Mouse (Mus musculus) intestine, embryonic 14.5 days (tissue): ENCODE measurements around the gene Dpp6. TPM values are rescaled to one million over a fixed set of nuclear protein-coding genes. Genes with fewer than 3 reads are reported as not detected.
"Not testable (repeated sequence)": the region's sequence is repeated elsewhere in the genome, so short reads cannot be mapped to it uniquely, and the experiment has no call there.

Experiments
- ATAC-seq: fragments of 200-750 bp; cut with Nextera tagmentation; replicated peaks from 2 replicates; pipeline ENCODE4 v1.8.0; 2017; ENCODE audit warnings: low read depth, moderate number of reproducible peaks, moderate TSS enrichment, moderate library complexity; ENCODE audit not compliant: low FRiP score, low TSS enrichment
- DNase-seq: peaks from one replicate; pipeline ENCODE4 v3.0.0-alpha.2; 2018; ENCODE audit warnings: low spot score
- H3K27ac ChIP-seq: fragments of 300-500 bp; sonication (generic); 2 replicates; pipeline ENCODE4 v1.5.1; 2014; ENCODE audit warnings: low read depth, mild to moderate bottlenecking, control low read depth
- H3K27me3 ChIP-seq: fragments of 300-500 bp; sonication (generic); replicated peaks from 2 replicates; pipeline ENCODE4 v1.6.1; 2014; ENCODE audit warnings: low read length, control low read depth; ENCODE audit not compliant: control insufficient read depth, insufficient read depth
- H3K36me3 ChIP-seq: fragments of 300-500 bp; sonication (generic); 2 replicates; pipeline ENCODE4 v1.6.1; 2014; ENCODE audit warnings: low read length, control low read depth; ENCODE audit not compliant: control insufficient read depth, insufficient read depth
- H3K4me1 ChIP-seq: fragments of 300-500 bp; sonication (generic); replicated peaks from 2 replicates; pipeline ENCODE4 v1.6.1; 2014; ENCODE audit warnings: low read length, control low read depth, mixed read lengths; ENCODE audit not compliant: control insufficient read depth, insufficient read depth
- H3K4me2 ChIP-seq: fragments of 300-500 bp; sonication (generic); 2 replicates; pipeline ENCODE4 v1.6.1; 2014; ENCODE audit warnings: low read length
- H3K4me3 ChIP-seq: fragments of 300-500 bp; sonication (generic); 2 replicates; pipeline ENCODE4 v1.5.1; 2014; ENCODE audit warnings: low read depth, low read length, control low read depth, mixed read lengths
- H3K9ac ChIP-seq: fragments of 300-500 bp; sonication (generic); 2 replicates; pipeline ENCODE4 v1.6.1; 2014; ENCODE audit warnings: mild to moderate bottlenecking, low read length
- H3K9me3 ChIP-seq: fragments of 300-500 bp; sonication (generic); 2 replicates; pipeline ENCODE4 v1.6.1; 2016; ENCODE audit warnings: low read length, control low read depth; ENCODE audit not compliant: control insufficient read depth
- WGBS: fragments of 180-500 bp; shearing (Covaris S2); extraction: QIAGEN DNeasy Blood & Tissue Kit; methylation state at CpG from one replicate; pipeline ENCODE4 v1.1.7; 2014; 5-methylcytosine and 5-hydroxymethylcytosine counted together
- polyA plus RNA-seq: library from polyadenylated mRNA; unstranded; fragments of >200 nt; fragmentation: Nextera tagmentation; extraction: Ambion mirVana; gene quantifications from 2 replicates; pipeline ENCODE4 v1.2.1, GENCODE M21; 2014

Dpp6 gene
- polyA plus RNA-seq, 1 experiment from 2014 or later = 2.0 TPM

DNA sequence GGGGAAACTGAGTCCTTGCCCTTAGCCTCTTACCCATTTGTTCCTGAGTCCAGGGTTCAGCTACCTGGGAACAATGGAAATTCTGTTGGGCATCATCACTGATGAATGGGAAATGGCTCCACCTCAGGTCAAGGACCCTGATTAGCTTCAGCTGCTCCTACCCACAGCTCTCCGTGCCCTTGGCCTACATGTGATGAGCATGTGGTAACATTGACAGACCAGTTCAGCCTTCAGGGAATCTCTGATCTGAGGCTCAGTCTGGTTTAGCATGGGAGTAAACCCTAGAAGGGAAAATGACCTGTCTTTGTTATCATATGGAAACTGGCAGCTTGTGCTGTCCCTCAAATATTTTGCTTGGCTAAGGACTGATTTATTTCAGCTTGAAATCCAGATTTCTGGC, 640.7 kb downstream of the Dpp6 start:
- H3K4me1 ChIP-seq = no peaks in the 10 kb centered on the region
- WGBS = 58% methylated on average over 1 of the region's 1 CpGs
- no peak overlapping the region for H3K9ac ChIP-seq
- no peaks in the 10 kb centered on the region for H3K9me3 ChIP-seq
- DNase-seq = no peak
- no peak overlapping the region for H3K27ac ChIP-seq
- H3K36me3 ChIP-seq = no peaks in the 10 kb centered on the region
- ATAC-seq = no peak
- no peak overlapping the region for H3K4me2 ChIP-seq
- H3K4me3 ChIP-seq = no peak overlapping the region
- no peaks in the 10 kb centered on the region for H3K27me3 ChIP-seq

- Histone ChIP-seq H3K9me3 (no peaks in the 10 kb centered on the region), H3K36me3 (no peaks in the 10 kb centered on the region), H3K9ac (no peak overlapping the region), H3K4me2 (no peak overlapping the region), H3K4me1 (no peaks in the 10 kb centered on the region), H3K27me3 (no peaks in the 10 kb centered on the region), H3K27ac (no peak overlapping the region), H3K4me3 (no peak overlapping the region)
- WGBS = 66% methylated on average over 4 of the region's 4 CpGs
- ATAC-seq (no peak), DNase-seq (peak; percentile 38)
Measured at GRCm38 (mm10) chr5:27474964-27475465, 658.0 kb downstream of the Dpp6 start.

DNA sequence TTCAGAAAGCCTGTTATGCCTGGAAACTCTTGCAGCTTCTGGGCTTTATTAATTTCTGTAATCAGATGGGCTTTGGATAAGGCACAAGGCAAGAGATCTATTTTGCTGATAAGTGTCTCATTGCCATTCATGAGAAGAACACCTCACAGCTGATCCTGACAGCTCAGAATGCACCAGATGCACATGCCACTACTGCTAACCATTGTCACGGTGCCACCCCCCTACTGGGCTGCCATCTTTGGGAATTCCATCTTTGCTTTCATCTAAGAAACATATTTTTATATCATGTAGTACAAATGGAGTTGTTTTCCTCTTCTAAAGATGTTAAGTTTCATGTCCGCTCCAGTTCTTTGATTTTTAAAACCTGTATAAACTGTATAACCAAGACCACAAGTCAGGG, 664.7 kb downstream of the Dpp6 start:
- 82% methylated on average over 2 of the region's 2 CpGs for WGBS
- ATAC-seq (no peak), DNase-seq (peak; percentile 13)
- Histone ChIP-seq H3K9me3 (no peaks in the 10 kb centered on the region), H3K27ac (no peak overlapping the region), H3K36me3 (no peaks in the 10 kb centered on the region), H3K4me3 (no peak overlapping the region), H3K4me2 (no peak overlapping the region), H3K27me3 (no peaks in the 10 kb centered on the region), H3K9ac (no peak overlapping the region), H3K4me1 (no peaks in the 10 kb centered on the region)

GRCm38 (mm10) chr5:27486138-27486537, 669.1 kb downstream of the Dpp6 start:
- no peak overlapping the region for H3K27ac ChIP-seq
- DNase-seq = no peak
- 35% methylated on average over 1 of the region's 1 CpGs for WGBS
- H3K9ac ChIP-seq = no peak overlapping the region
- H3K27me3 ChIP-seq = no peaks in the 10 kb centered on the region
- H3K4me2 ChIP-seq = no peak overlapping the region
- ATAC-seq = no peak
- no peaks in the 10 kb centered on the region for H3K4me1 ChIP-seq
- no peaks in the 10 kb centered on the region for H3K9me3 ChIP-seq
- no peaks in the 10 kb centered on the region for H3K36me3 ChIP-seq
- no peak overlapping the region for H3K4me3 ChIP-seq

- H3K9ac ChIP-seq = no peak overlapping the region
- no peak overlapping the region for H3K4me2 ChIP-seq
- H3K27ac ChIP-seq = no peak overlapping the region
- no peaks in the 10 kb centered on the region for H3K9me3 ChIP-seq
- no peaks in the 10 kb centered on the region for H3K36me3 ChIP-seq
- no peak for ATAC-seq
- 83% methylated on average over 4 of the region's 4 CpGs for WGBS
- DNase-seq = no peak
- no peak overlapping the region for H3K4me3 ChIP-seq
- H3K27me3 ChIP-seq = no peaks in the 10 kb centered on the region
- no peaks in the 10 kb centered on the region for H3K4me1 ChIP-seq
Measured at GRCm38 (mm10) chr5:27490942-27491341, 673.9 kb downstream of the Dpp6 start.

GRCm38 (mm10) chr5:27501338-27501737, 684.3 kb downstream of the Dpp6 start, which contains the start of gene Speer4b:
Gene Speer4b, minus strand, starts transcription at chr5:27501438.
- H3K4me2 ChIP-seq, ATAC-seq, H3K27me3 ChIP-seq, H3K4me3 ChIP-seq, H3K36me3 ChIP-seq, H3K9ac ChIP-seq, H3K4me1 ChIP-seq, H3K27ac ChIP-seq, H3K9me3 ChIP-seq, DNase-seq: not testable (repeated sequence)
- 57% methylated on average over 1 of the region's 1 CpGs for WGBS

GRCm38 (mm10) chr5:27518716-27519115, 701.7 kb downstream of the Dpp6 start:
- Histone ChIP-seq H3K9ac (no peak overlapping the region), H3K4me1 (no peaks in the 10 kb centered on the region), H3K36me3 (no peaks in the 10 kb centered on the region), H3K27me3 (no peaks in the 10 kb centered on the region), H3K9me3 (no peaks in the 10 kb centered on the region), H3K27ac (no peak overlapping the region), H3K4me2 (no peak overlapping the region), H3K4me3 (no peak overlapping the region)
- no peak for DNase-seq
- no peak for ATAC-seq

DNA sequence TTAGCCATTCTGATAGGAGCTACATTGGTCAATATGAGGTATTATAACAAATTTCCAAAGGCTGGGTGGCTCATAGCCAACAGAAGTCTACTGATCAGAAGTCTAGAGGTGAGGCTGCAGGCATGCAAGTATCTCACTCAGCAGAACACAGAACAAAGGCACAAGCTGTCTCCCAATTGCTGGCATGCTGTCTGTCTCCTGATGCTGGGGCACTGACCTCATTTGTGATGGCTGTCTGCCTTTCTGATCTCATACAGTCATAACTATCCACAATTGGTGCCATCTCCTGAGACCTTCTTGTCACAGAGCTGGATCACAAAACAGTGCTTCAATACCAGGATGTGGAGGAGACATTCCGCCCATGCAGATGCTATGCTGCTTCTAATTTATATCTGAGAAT, 709.9 kb downstream of the Dpp6 start:
- no peaks in the 10 kb centered on the region for H3K36me3 ChIP-seq
- H3K27me3 ChIP-seq = no peaks in the 10 kb centered on the region
- 78% methylated on average over 1 of the region's 1 CpGs for WGBS
- no peaks in the 10 kb centered on the region for H3K4me1 ChIP-seq
- DNase-seq (no peak), ATAC-seq (no peak)
- H3K9ac ChIP-seq = no peak overlapping the region
- H3K9me3 ChIP-seq = no peaks in the 10 kb centered on the region
- no peak overlapping the region for H3K4me2 ChIP-seq
- no peak overlapping the region for H3K27ac ChIP-seq
- no peak overlapping the region for H3K4me3 ChIP-seq

- Histone ChIP-seq H3K27ac (no peak overlapping the region), H3K9me3 (no peaks in the 10 kb centered on the region), H3K27me3 (no peaks in the 10 kb centered on the region), H3K9ac (no peak overlapping the region), H3K4me2 (no peak overlapping the region), H3K36me3 (no peaks in the 10 kb centered on the region), H3K4me3 (no peak overlapping the region), H3K4me1 (no peaks in the 10 kb centered on the region)
- WGBS = 5% methylated on average over 2 of the region's 2 CpGs
- ATAC-seq (no peak), DNase-seq (peak; percentile 84)
Measured at GRCm38 (mm10) chr5:27544816-27545270, 727.8 kb downstream of the Dpp6 start.
